Mouse (Mus musculus): Measurements from ENCODE around the gene Znrf3.

The Znrf3 gene

DNA sequence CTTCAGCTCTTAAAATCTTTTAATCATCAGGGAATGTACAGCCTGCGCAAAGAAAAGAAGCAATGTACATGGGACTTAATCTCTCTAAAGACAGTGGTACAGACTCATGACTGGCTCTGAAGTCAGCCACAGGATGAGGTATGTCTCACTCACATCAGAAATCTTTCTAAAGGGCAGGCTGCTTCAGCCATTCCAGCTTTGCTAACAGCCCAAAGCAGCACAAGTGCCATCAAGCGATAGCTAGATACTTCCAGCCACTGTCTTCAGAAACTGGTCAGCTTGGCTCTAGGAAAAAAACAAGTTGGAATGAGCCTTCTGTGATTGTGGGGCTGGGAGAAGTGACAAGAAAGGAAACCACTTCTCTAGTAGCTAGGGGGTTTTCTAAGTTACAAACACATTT is 7.0 kb downstream of the Znrf3 start:
- DNase-seq = no peak

DNA sequence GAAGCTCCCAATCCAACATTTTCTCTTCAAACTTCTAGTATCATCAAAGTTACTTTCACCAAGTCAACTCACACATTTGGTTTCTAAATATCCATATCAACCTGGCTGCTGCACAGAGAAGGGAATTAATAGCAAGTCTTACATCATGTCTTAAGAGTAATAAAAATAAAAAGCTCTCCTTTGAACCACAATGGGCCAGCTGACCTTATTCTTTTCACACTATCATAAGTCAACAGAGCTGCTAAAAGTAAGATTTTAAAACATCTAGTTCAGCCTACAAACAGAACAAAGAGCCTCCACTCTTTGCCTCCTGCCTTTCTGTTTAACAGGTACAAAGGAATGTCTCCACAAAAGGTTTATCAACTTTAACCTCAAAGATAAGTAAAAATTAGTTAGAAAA is 7.7 kb downstream of the Znrf3 start:
- no peak for DNase-seq

DNA sequence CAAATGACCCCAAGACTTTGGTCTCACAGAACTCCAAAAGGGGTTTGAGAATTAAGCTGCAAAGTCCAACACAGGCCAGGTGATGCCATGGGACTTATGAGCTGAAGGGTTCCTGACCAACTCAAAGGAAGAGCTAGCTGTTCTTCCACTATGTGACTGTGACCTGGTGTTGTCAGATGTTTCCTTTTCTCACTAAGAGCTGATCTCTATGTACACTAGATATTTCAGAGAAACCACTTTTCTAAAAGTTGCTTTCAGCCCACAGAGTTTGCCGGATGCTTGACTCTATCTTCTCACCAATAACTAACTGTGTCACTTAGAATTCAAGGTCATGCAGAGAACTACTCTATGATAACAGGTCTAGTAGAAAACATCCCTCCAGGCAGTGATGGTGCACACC is 9.2 kb downstream of the Znrf3 start:
- no peak for DNase-seq

DNA sequence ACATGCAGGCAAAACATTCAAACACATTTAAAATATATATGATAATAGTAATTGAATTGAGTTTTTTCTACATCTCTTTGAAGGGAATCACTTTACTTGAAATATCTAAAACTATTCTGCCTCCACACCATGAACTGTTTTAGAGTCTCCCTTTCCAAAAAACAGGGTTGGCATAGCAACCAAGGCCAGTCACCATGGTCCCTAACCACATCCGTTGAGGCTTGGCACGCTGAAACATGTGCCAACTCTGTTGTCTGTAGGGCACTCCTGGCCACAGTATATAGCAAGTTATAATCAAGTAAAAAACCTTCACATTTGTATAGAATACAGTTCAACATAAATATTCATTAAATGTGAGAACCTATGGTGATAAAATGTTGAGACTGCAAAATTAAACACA is 12.3 kb downstream of the Znrf3 start:
- DNase-seq = peak in 1 of 2 experiments; percentile 16

DNA sequence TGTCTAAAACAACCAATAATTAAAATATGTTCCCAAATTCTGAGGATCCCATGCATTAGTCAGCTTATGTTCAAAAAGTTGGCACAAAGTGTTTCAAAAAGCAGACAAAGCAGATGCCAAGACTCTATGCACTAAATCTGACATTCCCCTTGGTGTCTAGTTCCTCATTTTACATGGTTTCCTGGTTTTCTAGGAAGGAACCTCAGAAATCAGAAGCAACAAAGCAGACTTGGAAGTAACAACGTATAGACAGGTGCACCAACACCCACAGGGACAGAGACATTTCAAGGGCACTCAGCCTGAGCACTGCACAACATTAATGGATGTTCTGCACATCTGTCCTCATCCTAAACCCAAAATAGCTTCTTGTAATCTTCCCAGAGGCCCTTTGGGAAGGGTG is 13.8 kb downstream of the Znrf3 start:
- DNase-seq = no peak

DNA sequence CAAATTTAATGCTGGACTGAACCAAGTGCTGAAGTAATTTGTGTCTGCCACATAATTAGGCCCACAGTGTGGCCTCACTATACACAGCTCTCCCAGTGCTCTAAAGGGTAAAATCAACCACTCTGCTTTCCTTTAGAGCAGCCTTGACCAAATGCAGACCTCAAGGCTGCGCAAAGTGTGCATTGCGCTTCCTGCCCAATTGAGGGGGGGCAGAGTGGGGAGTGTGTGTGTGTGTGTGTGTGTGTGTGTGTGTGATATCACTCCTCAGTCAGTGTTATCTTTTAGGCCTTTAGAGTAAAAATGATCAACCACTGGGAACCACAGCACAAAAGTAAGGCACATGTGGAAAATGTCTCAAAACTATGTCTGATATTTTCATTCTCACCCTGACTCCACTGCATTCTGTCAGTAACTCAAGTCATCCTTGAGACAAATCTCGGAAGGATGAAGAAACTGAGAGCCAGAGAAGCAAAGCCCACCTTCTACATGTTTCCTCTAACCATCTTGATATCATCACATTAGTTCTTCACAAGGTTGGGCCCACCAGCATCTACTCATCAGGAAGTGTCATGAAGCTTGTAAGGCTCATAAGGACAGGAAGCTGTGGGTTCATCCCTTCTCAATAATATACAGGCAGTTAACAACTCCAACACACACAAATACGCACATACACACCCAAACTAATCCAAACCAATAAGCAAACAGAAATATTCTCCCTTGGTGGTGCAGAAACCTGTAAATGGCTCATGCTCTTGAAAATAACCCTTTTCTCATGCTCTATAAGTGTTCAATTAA is 15.1 kb downstream of the Znrf3 start:
- DNase-seq = peak in 1 of 2 experiments; percentile 9

DNA sequence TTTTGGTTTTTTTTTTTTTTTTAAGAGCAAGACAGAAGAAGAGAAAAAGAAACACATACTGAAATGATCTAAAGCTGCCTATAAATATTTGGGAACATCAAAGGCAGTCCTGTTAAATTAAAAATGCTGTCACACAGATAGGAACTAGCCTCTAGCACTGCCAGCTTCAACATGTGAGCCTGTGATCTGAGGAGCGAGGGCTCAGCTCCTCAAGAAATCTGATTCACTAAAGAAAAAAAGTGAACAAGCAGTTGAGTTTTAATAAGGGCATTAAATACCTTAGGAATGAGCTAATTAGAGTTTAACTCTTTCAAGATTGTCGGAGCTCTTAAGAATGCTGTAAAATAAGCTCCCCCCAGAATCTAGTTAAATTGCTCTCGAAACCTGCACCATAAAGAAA is 17.4 kb downstream of the Znrf3 start:
- no peak for DNase-seq

DNA sequence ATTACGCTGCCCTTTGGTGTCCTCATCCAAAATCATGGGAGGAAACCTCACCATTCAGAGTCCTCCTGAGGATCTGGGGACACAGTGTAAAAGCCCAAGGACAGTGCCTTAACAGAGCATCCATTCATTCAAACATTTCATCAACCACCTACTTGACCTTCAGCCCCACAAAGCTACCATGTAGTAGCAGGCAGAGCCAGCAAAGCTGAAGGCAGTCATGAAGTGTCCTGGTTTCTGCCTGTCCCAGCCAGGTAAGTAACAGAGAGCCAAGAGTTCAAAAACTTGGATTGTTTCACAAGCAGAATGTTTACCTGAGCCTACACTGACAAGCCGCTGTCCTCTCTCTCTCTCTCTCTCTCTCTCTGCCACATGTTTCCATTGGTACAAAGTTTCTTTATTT is 18.3 kb downstream of the Znrf3 start:
- no peak for DNase-seq

DNA sequence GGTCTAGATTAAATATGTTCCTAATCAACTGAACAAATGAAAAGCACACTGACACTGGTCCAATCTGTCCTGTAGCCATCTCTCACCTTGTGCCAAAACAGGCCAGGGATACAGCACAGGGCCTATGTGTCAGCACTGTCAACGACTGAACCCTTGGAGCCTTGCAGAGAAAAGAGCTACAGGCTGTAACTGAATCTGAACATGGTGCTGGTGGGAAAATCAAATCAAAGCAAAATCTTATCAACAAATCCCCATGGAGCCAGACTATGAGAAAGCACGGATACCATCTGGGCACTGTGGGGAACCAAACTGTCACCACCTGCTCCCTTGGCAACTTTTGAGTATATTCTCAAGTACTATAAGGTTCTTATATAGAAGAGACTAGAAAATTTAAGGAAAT is 19.5 kb downstream of the Znrf3 start:
- DNase-seq = no peak

DNA sequence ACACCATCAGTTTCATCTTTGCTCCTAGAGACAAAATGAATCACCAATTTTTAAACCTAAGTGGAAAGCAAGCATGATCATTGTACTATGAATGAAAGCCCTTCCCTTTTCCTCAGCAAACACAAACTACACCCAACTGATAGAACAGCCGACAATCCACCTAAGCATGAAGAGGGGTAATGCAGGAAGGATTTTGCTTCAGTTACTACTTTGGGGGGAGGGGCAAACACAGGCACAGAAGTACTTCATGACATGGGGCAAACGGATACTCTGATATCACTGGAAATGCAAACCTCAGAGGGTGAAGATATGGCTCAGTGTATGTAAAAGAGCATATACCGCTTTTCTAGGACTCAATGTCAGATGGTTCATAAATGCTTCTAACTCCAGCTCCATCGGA is 20.5 kb downstream of the Znrf3 start:
- DNase-seq = no peak

DNA sequence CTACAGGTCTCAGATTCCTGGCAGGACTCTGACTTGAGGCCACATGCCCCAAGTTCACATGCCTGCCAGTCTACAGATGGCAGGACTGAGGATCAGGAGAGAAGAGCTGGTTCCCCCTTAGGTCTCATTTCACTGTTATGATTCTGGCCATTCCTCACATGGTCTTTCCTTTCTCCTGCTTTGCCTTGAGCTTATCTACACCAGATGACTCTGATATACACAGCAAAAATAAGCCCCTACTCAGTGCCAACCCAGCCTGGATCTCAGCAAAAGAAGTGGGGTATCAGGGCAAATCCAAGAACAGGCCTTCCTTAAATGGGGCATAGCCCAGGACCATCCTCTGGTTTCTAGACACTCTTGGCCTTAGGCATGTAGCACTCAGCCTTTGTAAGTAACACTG is 21.6 kb downstream of the Znrf3 start:
- no peak for DNase-seq

DNA sequence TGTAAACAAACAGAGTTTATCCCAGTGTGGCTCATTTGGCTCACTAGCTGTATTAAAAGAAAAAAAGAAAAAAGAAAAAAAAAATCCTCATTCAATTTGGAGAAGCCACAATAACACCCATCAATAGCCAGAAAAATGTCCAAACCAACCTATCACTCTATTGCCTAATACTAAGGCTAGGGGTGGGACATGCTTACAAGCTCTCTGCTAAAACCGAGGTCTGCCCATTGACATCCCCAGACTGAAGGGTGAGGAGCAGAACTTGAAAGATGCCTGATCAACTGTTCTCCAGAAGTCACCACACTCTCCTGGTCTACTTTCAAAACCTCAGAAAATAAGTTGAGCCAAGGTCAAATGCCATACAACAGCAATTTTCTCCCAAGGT is 22.4 kb downstream of the Znrf3 start:
- DNase-seq = no peak

DNA sequence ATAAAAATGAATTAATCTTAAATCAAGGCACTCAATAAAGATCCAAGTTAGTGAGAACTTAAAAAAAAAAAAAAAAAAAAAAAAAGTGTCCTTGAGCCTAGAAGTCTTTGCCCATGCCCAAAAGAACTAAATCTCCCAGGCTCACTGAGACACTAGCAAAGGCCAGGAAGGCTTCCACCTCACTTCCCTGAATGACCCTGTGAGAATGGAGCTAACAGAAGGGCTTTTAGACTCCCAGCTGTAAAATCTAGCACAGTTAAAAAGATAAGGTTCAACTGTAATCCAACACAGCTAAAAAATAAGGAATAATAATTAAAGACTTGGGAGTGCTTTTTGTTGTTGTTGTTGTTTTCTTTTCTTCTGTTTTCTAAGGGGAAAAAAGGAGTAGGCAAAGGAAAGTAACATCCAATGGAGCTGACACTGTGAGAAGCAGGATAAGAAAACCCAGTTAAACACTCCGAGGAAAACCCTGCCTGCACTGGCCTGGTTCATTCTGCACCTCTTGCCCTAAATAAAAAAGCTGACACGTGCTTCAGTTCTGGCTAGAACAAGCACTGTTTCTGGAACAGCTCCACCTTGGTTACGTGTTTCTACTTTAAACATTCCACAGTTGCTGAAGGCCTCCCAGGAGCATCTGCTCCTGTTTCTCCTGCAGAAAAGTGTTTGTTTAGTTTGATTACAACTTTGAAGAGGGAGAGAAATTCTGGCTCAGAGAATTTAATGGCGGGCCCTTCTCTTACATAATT is 23.0 kb downstream of the Znrf3 start:
- no peak for DNase-seq

DNA sequence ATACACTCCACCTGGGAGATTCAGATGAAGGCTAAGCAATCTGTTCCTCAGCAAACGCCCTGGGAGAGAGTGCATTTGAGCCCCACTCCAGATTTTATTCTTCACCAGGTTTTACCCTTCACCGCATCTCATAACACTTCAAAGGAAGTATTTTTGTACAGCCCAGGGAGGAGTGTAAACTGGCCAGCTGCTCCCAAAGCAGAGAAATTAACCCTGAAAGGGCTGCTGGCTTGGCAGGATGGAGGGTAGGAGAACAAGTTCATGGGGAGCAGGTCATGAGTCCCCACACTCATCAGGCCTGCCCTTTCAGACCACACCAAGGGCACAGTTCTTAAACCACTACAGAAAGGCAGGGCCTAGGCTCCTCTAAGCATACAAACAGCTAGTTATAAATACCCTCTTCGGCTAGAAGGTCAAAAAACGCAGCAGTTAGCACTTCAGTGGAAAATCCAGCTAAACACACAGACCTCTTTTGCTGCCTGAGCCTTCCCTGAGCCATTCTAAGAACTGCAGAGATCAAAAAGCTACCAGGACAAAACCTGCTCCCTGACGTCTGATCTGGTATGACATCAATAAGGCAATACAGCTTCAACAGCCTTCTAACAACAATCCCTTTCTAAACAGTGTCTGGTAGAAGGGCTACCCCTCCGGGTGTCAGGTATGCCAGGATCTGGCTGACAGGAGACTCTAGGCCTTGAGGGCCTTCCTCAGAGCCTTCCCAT is 28.9 kb downstream of the Znrf3 start:
- no peak for DNase-seq

DNA sequence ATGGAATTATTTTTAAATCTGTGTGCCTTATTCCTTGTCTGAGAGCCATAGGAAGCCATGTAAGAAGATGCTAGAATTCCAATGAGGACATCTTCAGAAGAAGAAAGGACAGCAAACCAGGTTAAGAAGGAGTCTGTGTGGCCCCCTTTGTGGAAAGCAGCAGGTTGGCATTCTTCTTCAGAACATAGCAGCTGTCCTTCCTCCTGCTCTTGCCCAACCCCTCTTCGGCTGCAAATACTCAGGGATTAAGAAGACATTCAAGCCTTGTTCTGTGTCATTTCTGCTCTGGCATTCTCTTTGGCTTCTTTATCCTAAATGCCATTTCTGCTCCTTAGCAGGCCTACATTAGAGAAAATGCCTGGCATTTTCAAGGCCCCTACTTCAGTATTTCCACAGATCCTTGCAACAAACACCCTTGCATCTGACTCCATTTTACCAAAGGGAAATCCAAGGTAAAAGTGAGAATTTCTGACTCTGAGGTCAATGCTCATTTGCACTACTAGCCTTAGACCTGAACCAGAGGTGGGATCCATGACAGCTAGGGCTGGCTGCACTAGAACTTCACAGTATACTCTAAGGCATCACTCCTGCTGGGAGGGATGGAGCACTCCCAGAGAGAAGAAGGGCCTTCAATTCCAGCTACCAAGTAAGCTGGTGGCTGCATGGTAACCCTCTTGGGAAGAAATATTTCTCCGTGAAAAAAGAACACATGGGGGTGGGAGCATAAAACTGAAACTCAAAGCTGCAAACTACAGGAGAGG is 29.6 kb downstream of the Znrf3 start:
- no peak for DNase-seq

DNA sequence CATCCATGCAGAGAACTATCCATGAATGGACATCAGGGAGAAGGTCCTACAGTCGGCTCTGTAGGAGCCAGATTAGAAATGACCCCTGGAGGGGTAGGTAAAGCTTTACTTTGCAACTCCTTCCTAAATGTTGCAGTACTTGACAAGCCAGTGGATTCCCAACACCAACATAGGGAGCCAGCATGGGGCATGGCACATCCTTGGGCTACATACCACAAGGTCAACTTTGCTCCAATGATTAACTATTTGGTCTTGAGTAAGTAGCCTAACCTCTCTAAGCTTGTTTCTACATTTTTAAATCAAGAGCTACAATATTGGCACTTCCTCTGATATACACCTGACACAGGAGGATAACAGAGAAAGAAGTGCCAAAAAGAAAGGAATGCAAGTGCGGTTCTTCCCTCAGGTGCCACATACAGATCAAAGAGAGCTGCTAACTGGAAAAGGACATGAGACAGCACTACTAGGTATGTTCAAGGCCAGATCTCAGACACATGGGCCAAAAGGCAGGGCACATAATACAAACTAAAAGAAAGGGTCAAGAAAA is 31.9 kb downstream of the Znrf3 start:
- no peak for DNase-seq

DNA sequence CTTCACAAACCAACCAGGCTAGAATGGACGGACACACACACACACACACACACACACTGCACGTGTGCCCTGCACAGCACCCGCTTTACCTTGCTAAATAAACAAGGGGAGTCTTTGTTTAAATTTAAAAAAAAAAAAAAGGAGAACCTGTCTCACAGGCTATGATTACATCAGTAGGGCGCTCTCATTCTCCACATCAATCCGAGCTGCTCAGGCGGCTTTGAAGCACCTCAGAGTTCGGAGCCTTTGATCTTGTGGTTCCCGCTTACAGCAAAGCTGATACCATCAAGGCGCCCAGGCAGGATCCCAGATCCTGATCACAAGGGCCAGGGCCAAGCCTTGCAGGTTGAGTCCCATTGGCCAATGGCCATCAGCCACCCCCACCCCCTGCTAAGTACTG is 33.1 kb downstream of the Znrf3 start:
- peak in 1 of 2 experiments; percentile 10 for DNase-seq

DNA sequence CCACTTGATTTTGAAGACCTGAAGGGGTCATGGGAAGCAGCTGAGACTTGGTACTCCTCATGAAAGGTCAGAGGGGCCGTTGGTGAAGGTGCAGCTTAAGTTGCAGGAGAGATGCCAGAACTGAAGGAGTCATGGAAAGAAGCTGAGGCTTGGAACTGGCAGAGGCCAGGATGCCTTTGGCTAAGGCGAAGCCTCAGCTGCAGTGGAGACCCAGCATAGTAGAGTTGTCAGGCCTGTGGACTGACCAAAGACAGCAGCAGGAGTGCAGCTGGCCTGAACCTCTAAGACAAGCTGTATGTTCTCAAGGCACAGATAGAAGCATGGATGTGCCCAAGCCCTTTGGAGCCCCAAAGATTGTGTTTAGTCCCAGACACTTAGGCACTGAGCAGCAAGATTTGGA is 40.5 kb downstream of the Znrf3 start:
- no peak for DNase-seq

DNA sequence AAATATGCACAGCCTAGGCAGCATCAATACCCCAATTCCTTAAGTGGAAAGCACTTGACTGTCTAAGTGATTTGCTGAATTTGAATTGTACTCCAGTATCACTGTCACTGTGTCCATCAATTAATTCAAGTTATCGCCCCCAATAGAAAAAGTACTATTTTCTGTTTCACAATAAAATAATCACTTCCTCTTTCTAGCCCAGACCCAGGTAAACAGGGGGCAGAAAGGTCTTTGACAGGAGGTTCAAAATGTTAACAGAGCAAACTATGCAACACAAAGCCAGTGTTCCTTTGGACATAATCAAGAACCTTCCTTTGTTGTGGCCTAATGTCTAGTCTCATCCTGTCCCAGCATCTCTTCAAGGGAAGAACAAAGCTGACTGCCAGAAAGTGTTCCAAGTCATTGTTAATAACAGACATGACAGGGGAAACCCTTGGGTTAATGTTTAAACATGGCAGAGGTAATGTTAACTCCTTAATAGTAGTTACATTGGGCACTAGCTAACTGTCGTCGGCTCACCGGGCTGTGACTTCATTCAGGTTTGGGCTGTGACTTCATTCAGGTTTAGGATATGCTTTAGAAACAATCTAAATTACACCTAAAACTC is 42.4 kb downstream of the Znrf3 start:
- DNase-seq = no peak

DNA sequence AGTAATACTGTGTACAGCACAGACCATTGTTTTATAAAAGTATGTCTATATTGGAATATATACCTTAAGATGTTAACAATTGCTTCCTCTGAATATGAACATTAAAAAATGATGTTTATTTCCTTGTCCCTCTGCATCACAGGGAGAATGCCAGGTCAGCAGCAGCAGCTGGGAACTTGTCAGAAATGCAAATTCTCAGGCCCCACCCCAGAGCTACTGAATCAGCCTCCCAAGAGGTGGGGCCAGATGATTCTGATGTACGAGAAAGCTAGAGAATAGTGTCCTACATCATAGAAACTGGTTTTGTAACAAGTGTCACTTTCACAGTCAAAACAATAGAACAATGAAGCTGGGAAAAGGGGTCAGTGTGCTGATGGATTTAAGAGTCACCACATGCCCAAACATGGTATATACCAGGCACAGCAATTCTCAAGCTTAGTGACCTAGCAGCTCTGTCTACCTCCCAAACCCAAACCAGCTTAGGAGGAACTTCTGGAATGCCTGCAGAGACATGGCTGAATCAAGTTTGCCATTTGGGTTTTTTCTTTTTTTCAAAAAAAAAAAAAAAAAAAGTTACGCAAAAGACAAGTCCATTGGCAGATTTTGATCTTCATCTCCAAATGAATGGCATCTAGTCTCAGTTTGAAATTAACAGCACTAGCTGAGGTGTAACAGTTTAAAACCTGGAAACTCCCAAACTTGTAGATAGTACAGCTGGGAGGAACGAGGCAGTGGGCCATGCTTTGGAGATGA is 46.2 kb downstream of the Znrf3 start:
- no peak for DNase-seq
